Mouse (Mus musculus) brain, embryonic 14.5 days (tissue): Measurements from ENCODE around the gene Dpep3.

Experiments
- CTCF ChIP-seq: fragments of 200-500 bp; IDR thresholded peaks from 2 replicates; pipeline ENCODE4 v1.5.1; 2012; ENCODE audit warnings: inconsistent platforms, mild to moderate bottlenecking, moderate library complexity, borderline replicate concordance; ENCODE audit not compliant: insufficient read depth, insufficient read length; ENCODE audit errors: extremely low read depth
- POLR2A ChIP-seq: fragments of 200-500 bp; IDR thresholded peaks from 2 replicates; pipeline ENCODE4 v1.6.1; 2012; ENCODE audit warnings: mild to moderate bottlenecking, inconsistent platforms, borderline replicate concordance; ENCODE audit not compliant: poor library complexity, insufficient read depth, insufficient read length, severe bottlenecking; ENCODE audit errors: extremely low read depth

DNA sequence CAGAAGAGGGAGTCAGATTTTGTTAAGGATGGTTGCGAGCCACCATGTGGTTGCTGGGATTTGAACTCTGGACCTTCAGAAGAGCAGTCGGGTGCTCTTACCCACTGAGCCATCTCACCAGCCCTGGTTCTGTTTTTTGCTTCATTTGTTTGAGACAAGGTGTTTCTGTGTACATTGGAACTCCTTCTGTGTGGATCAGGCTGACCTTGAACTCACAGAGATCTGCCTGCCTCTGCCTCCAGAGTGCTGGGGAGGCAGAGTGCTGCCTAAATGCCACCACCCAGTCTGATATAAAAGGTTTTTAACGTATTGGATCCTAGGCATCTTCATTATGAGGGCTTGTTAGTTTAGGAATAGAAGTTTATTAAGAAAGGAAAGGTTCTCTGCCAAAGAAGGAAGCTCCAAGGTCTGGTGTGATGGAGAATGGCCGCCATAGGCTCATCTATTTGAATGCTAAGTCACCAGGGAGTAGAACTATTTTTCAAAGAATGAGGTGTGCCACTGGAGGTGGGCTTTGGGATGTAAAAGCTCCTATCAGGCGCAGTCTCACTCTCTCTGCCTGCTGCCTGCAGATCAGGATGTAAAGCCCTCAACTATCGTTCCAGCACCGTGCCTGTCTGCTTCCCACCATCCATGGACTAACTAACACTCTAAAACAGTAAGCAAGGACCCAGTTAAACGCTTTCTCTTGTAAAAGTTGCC lies 8.1 kb downstream of the Dpep3 start:
- TF ChIP-seq CTCF, result no peak
- no peak for TF ChIP-seq POLR2A
